Mouse (Mus musculus) kidney, adult 2 months (tissue): ENCODE measurements at regions not wholly inside any gene's neighbourhood (a gene's known extent, or its start where the extent isn't known, plus 50 kb on each side); places are given as distances from the start of the nearest gene placed in this dataset.

Experiments used
- DNase-seq: peaks from one replicate; pipeline ENCODE4 v3.0.0; 2021
- H3K27ac ChIP-seq: fragments of 200-500 bp; 2 replicates; pipeline ENCODE4 v1.5.1; 2012; ENCODE audit warnings: low read depth, low read length, control low read depth, inconsistent platforms; ENCODE audit not compliant: insufficient read depth
- H3K27me3 ChIP-seq: fragments of 200-500 bp; replicated peaks from 2 replicates; pipeline ENCODE4 v1.6.1; 2012; ENCODE audit warnings: mild to moderate bottlenecking, moderate library complexity, low read length, inconsistent platforms; ENCODE audit not compliant: control insufficient read depth, insufficient read depth
- H3K36me3 ChIP-seq: fragments of 200-500 bp; 2 replicates; pipeline ENCODE4 v1.6.1; 2012; ENCODE audit warnings: mild to moderate bottlenecking, moderate library complexity, low read length, inconsistent platforms; ENCODE audit not compliant: control insufficient read depth, insufficient read depth
- H3K4me1 ChIP-seq: fragments of 200-500 bp; 2 replicates; pipeline ENCODE4 v1.6.1; 2011; ENCODE audit warnings: low read length; ENCODE audit not compliant: control insufficient read depth, insufficient read depth
- H3K4me3 ChIP-seq: fragments of 200-500 bp; 2 replicates; pipeline ENCODE4 v1.5.1; 2011; ENCODE audit warnings: mild to moderate bottlenecking, low read depth, low read length, control low read depth; ENCODE audit not compliant: insufficient read depth
- CTCF ChIP-seq: fragments of 200-500 bp; conservative IDR thresholded peaks from 2 replicates; pipeline ENCODE4 v1.5.1; 2011; ENCODE audit warnings: low read depth, mild to moderate bottlenecking, control low read depth, low read length, moderate library complexity, mixed read lengths; ENCODE audit not compliant: insufficient read depth, insufficient read length
- POLR2A ChIP-seq: fragments of 200-500 bp; IDR thresholded peaks from one replicate; pipeline ENCODE4 v1.6.1; 2011; ENCODE audit warnings: low read depth, low read length, control low read depth
- WGBS: fragments of 180-500 bp; shearing (Covaris S2); methylation state at CpG from one replicate; pipeline ENCODE4 v1.1.7; 2018; 5-methylcytosine and 5-hydroxymethylcytosine counted together

GRCm38 (mm10) chr16:70935959-70936358 lies 622.2 kb downstream of the Gbe1 start:
- TF ChIP-seq POLR2A, result no peak
- Histone ChIP-seq H3K4me1 (no peaks in the 10 kb centered on the region), H3K4me3 (no peak overlapping the region), H3K27ac (no peak overlapping the region), H3K36me3 (no peaks in the 10 kb centered on the region), H3K27me3 (no peaks in the 10 kb centered on the region)
- no peak for DNase-seq

- no peak overlapping the region for H3K27ac ChIP-seq
- TF ChIP-seq POLR2A, result no peak
- TF ChIP-seq CTCF, result no peak
- H3K27me3 ChIP-seq, result no peaks in the 10 kb centered on the region
- no peaks in the 10 kb centered on the region for H3K4me1 ChIP-seq
- no peak for DNase-seq
- WGBS, result 89% methylated on average over 2 of the region's 2 CpGs
- no peaks in the 10 kb centered on the region for H3K36me3 ChIP-seq
- H3K4me3 ChIP-seq, result no peak overlapping the region
These were observed 639.2 kb downstream of the Gbe1 start for GRCm38 (mm10) chr16:70952937-70953336.
